Mouse (Mus musculus) mature B cell (primary cell): Measurements from ENCODE around the gene Usp19.

Source experiments
- in situ Hi-C: fragments of 300-500 bp; cut with MboI; formaldehyde crosslinking; loops from 2 replicates; pipeline ENCODE4 v1.14.3; 2019

Gene Usp19

GRCm38 (mm10) chr9:108469430-108469829, 21.0 kb upstream of the Usp19 start:
- in situ Hi-C loops, result no loop called here

- in situ Hi-C loops, result no loop called here
Observed at GRCm38 (mm10) chr9:108469845-108470244, 20.6 kb upstream of the Usp19 start.

GRCm38 (mm10) chr9:108474528-108474927, 15.9 kb upstream of the Usp19 start:
- in situ Hi-C loops, result no loop called here

GRCm38 (mm10) chr9:108478638-108479156, 11.7 kb upstream of the Usp19 start:
- in situ Hi-C loops, result no loop called here

GRCm38 (mm10) chr9:108479241-108479640, 11.2 kb upstream of the Usp19 start:
- in situ Hi-C loops, result no loop called here

GRCm38 (mm10) chr9:108479721-108480351, 10.6 kb upstream of the Usp19 start, which contains the start of gene Lamb2:
Lamb2 (plus strand) TSS chr9:108479736.
- in situ Hi-C loops, result no loop called here

- in situ Hi-C loops, result no loop called here
Observed at GRCm38 (mm10) chr9:108480813-108481519, 9.4 kb upstream of the Usp19 start.

GRCm38 (mm10) chr9:108481520-108482210, 8.7 kb upstream of the Usp19 start:
- in situ Hi-C loops, result no loop called here

- in situ Hi-C loops, result no loop called here
Observed at GRCm38 (mm10) chr9:108483051-108483790, 7.2 kb upstream of the Usp19 start.

- in situ Hi-C loops, result no loop called here
Observed at GRCm38 (mm10) chr9:108484021-108484420, 6.4 kb upstream of the Usp19 start.

- in situ Hi-C loops, result no loop called here
Observed at GRCm38 (mm10) chr9:108485301-108485875, 5.0 kb upstream of the Usp19 start.

GRCm38 (mm10) chr9:108486973-108487530, 3.4 kb upstream of the Usp19 start:
- in situ Hi-C loops, result no loop called here

- in situ Hi-C loops, result no loop called here
Observed at GRCm38 (mm10) chr9:108488403-108488802, 2.0 kb upstream of the Usp19 start.

GRCm38 (mm10) chr9:108489215-108489614, 1.2 kb upstream of the Usp19 start:
- in situ Hi-C loops, result no loop called here

- in situ Hi-C loops, result no loop called here
Observed at GRCm38 (mm10) chr9:108489702-108490558, 472 bp upstream of the Usp19 start.

- in situ Hi-C loops, result no loop called here
Observed at GRCm38 (mm10) chr9:108491286-108491580, 831 bp downstream of the Usp19 start.

- in situ Hi-C loops, result no loop called here
Observed at GRCm38 (mm10) chr9:108492043-108492750, 1.8 kb downstream of the Usp19 start.

GRCm38 (mm10) chr9:108493246-108493645, 2.8 kb downstream of the Usp19 start:
- in situ Hi-C loops, result no loop called here

GRCm38 (mm10) chr9:108494146-108494825, 3.9 kb downstream of the Usp19 start:
- in situ Hi-C loops, result no loop called here
